Mouse (Mus musculus) gonadal fat pad, adult 2 months (tissue): ENCODE measurements around the gene Sh3gl3. TPM values are rescaled to one million over a fixed set of nuclear protein-coding genes. Genes with fewer than 3 reads are reported as not detected.

ENCODE experiments used
- DNase-seq: peaks from one replicate; pipeline ENCODE4 v3.0.0-alpha.2; 2012; ENCODE audit warnings: low read depth
- polyA plus RNA-seq: library from polyadenylated mRNA; depleted of rRNA; stranded (reverse); fragments of >200 nt; gene quantifications from 2 replicates; pipeline ENCODE4 v1.2.3, GENCODE M21; 2012

Sh3gl3 gene
- polyA plus RNA-seq, 1 experiment = 3.5 TPM

GRCm38 (mm10) chr7:82287242-82287641, 113.6 kb downstream of the Sh3gl3 start:
- DNase-seq = no peak

GRCm38 (mm10) chr7:82293441-82293840, 119.8 kb downstream of the Sh3gl3 start:
- DNase-seq = no peak

GRCm38 (mm10) chr7:82294083-82294482, 120.4 kb downstream of the Sh3gl3 start:
- no peak for DNase-seq

GRCm38 (mm10) chr7:82294611-82295010, 121.0 kb downstream of the Sh3gl3 start:
- DNase-seq = no peak

- no peak for DNase-seq
Measured at GRCm38 (mm10) chr7:82308398-82308797, 134.8 kb downstream of the Sh3gl3 start.

- DNase-seq = no peak
Measured at GRCm38 (mm10) chr7:82318515-82318914, 144.9 kb downstream of the Sh3gl3 start.

GRCm38 (mm10) chr7:82326616-82327015, 153.0 kb downstream of the Sh3gl3 start:
- no peak for DNase-seq

GRCm38 (mm10) chr7:82327201-82327600, 153.6 kb downstream of the Sh3gl3 start:
- DNase-seq = no peak

- DNase-seq = no peak
Measured at GRCm38 (mm10) chr7:82327881-82328280, 154.2 kb downstream of the Sh3gl3 start.

- no peak for DNase-seq
Measured at GRCm38 (mm10) chr7:82329831-82330230, 156.2 kb downstream of the Sh3gl3 start.

GRCm38 (mm10) chr7:82330860-82331259, 157.2 kb downstream of the Sh3gl3 start:
- no peak for DNase-seq

- no peak for DNase-seq
Measured at GRCm38 (mm10) chr7:82334000-82334399, 160.4 kb downstream of the Sh3gl3 start.

GRCm38 (mm10) chr7:82335211-82336121, 161.8 kb downstream of the Sh3gl3 start, which contains the start of gene Adamtsl3:
Adamtsl3 (plus strand) TSS chr7:82335694.
- no peak for DNase-seq

- no peak for DNase-seq
Measured at GRCm38 (mm10) chr7:82336132-82336531, 162.5 kb downstream of the Sh3gl3 start.

GRCm38 (mm10) chr7:82338121-82338520, 164.5 kb downstream of the Sh3gl3 start:
- DNase-seq = no peak

GRCm38 (mm10) chr7:82338532-82338931, 164.9 kb downstream of the Sh3gl3 start:
- no peak for DNase-seq

- no peak for DNase-seq
Measured at GRCm38 (mm10) chr7:82339214-82339613, 165.6 kb downstream of the Sh3gl3 start.

- no peak for DNase-seq
Measured at GRCm38 (mm10) chr7:82341476-82341875, 167.8 kb downstream of the Sh3gl3 start.

GRCm38 (mm10) chr7:82346706-82347105, 173.1 kb downstream of the Sh3gl3 start:
- DNase-seq = no peak

GRCm38 (mm10) chr7:82349796-82350195, 176.2 kb downstream of the Sh3gl3 start:
- no peak for DNase-seq

GRCm38 (mm10) chr7:82350421-82350820, 176.8 kb downstream of the Sh3gl3 start:
- no peak for DNase-seq
